Mouse (Mus musculus): ENCODE results near the gene Umodl1. TPM values are rescaled to one million over a fixed set of nuclear protein-coding genes. Genes with fewer than 3 reads are reported as not detected.

Umodl1 gene
- total and polyA plus RNA-seq, 3 experiments = 0.16 TPM; not detected in 2

DNA sequence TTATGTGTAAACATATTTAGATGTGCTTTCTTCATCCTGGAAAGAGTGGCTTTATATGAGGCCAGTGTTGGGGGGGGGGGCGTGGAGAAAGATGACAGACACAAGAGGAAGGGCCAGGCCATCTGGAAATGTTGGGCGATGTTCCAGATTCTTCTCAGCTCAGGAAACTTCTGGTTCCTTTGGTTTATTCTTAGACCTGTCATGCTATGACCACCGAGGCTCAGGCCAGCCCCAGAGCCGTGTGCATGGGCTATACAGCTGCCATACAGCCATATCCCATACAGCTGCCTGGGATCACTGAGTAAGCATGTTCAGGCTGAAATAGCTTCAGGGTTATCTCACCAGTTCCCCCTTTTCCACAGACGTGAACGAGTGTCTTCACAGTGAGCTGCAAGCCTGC lies 18.9 kb downstream of the Umodl1 start:
- Histone ChIP-seq H3K4me1 (ENCODE audit: insufficient read depth, low read depth, low read length) (no peaks in the 10 kb centered on the region), H3K4me3 (ENCODE audit: low read depth, low read length) (no peak overlapping the region), H3K27me3 (ENCODE audit: insufficient read depth, low read length) (no peaks in the 10 kb centered on the region), H3K9me3 (replicated peaks) (peaks cover 88% of the 10 kb centered on the region), H3K36me3 (replicated peaks) (no peaks in the 10 kb centered on the region)
- DNase-seq (ENCODE audit: low spot score) (no peak), ATAC-seq (ENCODE audit: extremely low read depth, insufficient number of reproducible peaks, low FRiP score, poor library complexity, severe bottlenecking) (no peak)
- TF ChIP-seq CTCF (IDR thresholded peaks at IDR 0.05; ENCODE audit: low read depth, low read length) (no peak), GATA1 (IDR thresholded peaks at IDR 0.05; ENCODE audit: borderline replicate concordance, low read length) (no peak), POLR2AphosphoS5 (IDR thresholded peaks at IDR 0.05; ENCODE audit: insufficient replicate concordance, low read depth, low read length) (no peak), TAL1 (conservative IDR thresholded peaks at IDR 0.05; ENCODE audit: low read depth, low read length) (no peak), GATA2 (IDR thresholded peaks at IDR 0.05; ENCODE audit: borderline replicate concordance, low read depth, low read length) (no peak)

- Histone ChIP-seq H3K9me3 (replicated peaks) (peaks cover 86% of the 10 kb centered on the region), H3K4me1 (ENCODE audit: insufficient read depth, low read depth, low read length) (no peaks in the 10 kb centered on the region), H3K27me3 (ENCODE audit: insufficient read depth, low read length) (no peaks in the 10 kb centered on the region), H3K4me3 (ENCODE audit: low read depth, low read length) (no peak overlapping the region), H3K36me3 (replicated peaks) (no peaks in the 10 kb centered on the region)
- no peak for DNase-seq (ENCODE audit: low spot score)
- no peak for ATAC-seq (ENCODE audit: extremely low read depth, insufficient number of reproducible peaks, low FRiP score, poor library complexity, severe bottlenecking)
- TF ChIP-seq GATA1 (IDR thresholded peaks at IDR 0.05; ENCODE audit: borderline replicate concordance, low read length) (no peak), POLR2AphosphoS5 (IDR thresholded peaks at IDR 0.05; ENCODE audit: insufficient replicate concordance, low read depth, low read length) (no peak), CTCF (IDR thresholded peaks at IDR 0.05; ENCODE audit: low read depth, low read length) (no peak), GATA2 (IDR thresholded peaks at IDR 0.05; ENCODE audit: borderline replicate concordance, low read depth, low read length) (no peak), TAL1 (conservative IDR thresholded peaks at IDR 0.05; ENCODE audit: low read depth, low read length) (no peak)
Measured at GRCm38 (mm10) chr17:30977290-30977689, 22.9 kb downstream of the Umodl1 start.

GRCm38 (mm10) chr17:30978556-30978955 lies 24.1 kb downstream of the Umodl1 start:
- no peak for DNase-seq (ENCODE audit: low spot score)
- Histone ChIP-seq H3K4me1 (ENCODE audit: insufficient read depth, low read depth, low read length) (no peaks in the 10 kb centered on the region), H3K36me3 (replicated peaks) (no peaks in the 10 kb centered on the region), H3K9me3 (replicated peaks) (peaks cover 86% of the 10 kb centered on the region), H3K27me3 (ENCODE audit: insufficient read depth, low read length) (no peaks in the 10 kb centered on the region), H3K4me3 (ENCODE audit: low read depth, low read length) (no peak overlapping the region)
- no peak for ATAC-seq (ENCODE audit: extremely low read depth, insufficient number of reproducible peaks, low FRiP score, poor library complexity, severe bottlenecking)
- TF ChIP-seq CTCF (IDR thresholded peaks at IDR 0.05; ENCODE audit: low read depth, low read length) (no peak), TAL1 (conservative IDR thresholded peaks at IDR 0.05; ENCODE audit: low read depth, low read length) (no peak), GATA1 (IDR thresholded peaks at IDR 0.05; ENCODE audit: borderline replicate concordance, low read length) (no peak), POLR2AphosphoS5 (IDR thresholded peaks at IDR 0.05; ENCODE audit: insufficient replicate concordance, low read depth, low read length) (no peak), GATA2 (IDR thresholded peaks at IDR 0.05; ENCODE audit: borderline replicate concordance, low read depth, low read length) (no peak)

DNA sequence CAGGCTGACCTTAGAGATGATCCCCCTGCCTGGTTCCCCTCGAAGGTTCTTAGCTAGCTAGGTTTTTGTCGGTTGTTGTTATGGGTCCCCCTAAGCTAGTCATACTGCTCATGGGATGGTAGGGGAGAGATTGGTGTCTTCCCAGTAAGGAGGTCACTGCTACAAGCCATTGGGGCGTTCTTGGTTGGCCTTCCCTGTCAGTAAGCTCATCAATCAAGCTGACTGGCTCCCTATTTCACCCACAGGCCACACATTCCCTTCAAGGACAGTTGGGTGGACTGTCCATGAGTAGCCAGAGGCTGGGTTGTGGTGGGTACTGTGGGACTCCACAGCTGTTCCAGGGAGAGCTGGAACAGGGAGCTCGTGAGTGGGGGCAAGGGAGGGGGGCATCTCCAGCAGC lies 29.1 kb downstream of the Umodl1 start:
- ATAC-seq (ENCODE audit: extremely low read depth, insufficient number of reproducible peaks, low FRiP score, poor library complexity, severe bottlenecking) = no peak
- no peaks in the 10 kb centered on the region for H3K4me1 ChIP-seq (ENCODE audit: insufficient read depth, low read depth, low read length)
- no peak overlapping the region for H3K4me3 ChIP-seq (ENCODE audit: low read depth, low read length)

GRCm38 (mm10) chr17:30990254-30990653 lies 35.8 kb downstream of the Umodl1 start:
- no peaks in the 10 kb centered on the region for H3K4me1 ChIP-seq (ENCODE audit: insufficient read depth, low read depth, low read length)
- peaks cover 83% of the 10 kb centered on the region for H3K9me3 ChIP-seq (replicated peaks)
- H3K4me3 ChIP-seq (ENCODE audit: low read depth, low read length) = no peak overlapping the region
- DNase-seq (ENCODE audit: low spot score) (no peak), ATAC-seq (ENCODE audit: extremely low read depth, insufficient number of reproducible peaks, low FRiP score, poor library complexity, severe bottlenecking) (no peak)
- H3K27me3 ChIP-seq (ENCODE audit: insufficient read depth, low read length) = no peaks in the 10 kb centered on the region
- H3K36me3 ChIP-seq (replicated peaks) = no peaks in the 10 kb centered on the region
- TF ChIP-seq CTCF (IDR thresholded peaks at IDR 0.05; ENCODE audit: low read depth, low read length) (no peak), GATA2 (IDR thresholded peaks at IDR 0.05; ENCODE audit: borderline replicate concordance, low read depth, low read length) (no peak), GATA1 (IDR thresholded peaks at IDR 0.05; ENCODE audit: borderline replicate concordance, low read length) (no peak), POLR2AphosphoS5 (IDR thresholded peaks at IDR 0.05; ENCODE audit: insufficient replicate concordance, low read depth, low read length) (no peak), TAL1 (conservative IDR thresholded peaks at IDR 0.05; ENCODE audit: low read depth, low read length) (no peak)

More for the DNA sequence above, 29.1 kb downstream of the Umodl1 start:
- Histone ChIP-seq H3K27me3 (ENCODE audit: insufficient read depth, low read length) (no peaks in the 10 kb centered on the region), H3K9me3 (replicated peaks) (peaks cover 91% of the 10 kb centered on the region), H3K36me3 (replicated peaks) (no peaks in the 10 kb centered on the region)
- no peak for DNase-seq (ENCODE audit: low spot score)
- no peak for TF ChIP-seq CTCF (IDR thresholded peaks at IDR 0.05; ENCODE audit: low read depth, low read length)
- TF ChIP-seq GATA1 (IDR thresholded peaks at IDR 0.05; ENCODE audit: borderline replicate concordance, low read length) = no peak
- no peak for TF ChIP-seq GATA2 (IDR thresholded peaks at IDR 0.05; ENCODE audit: borderline replicate concordance, low read depth, low read length)
- no peak for TF ChIP-seq POLR2AphosphoS5 (IDR thresholded peaks at IDR 0.05; ENCODE audit: insufficient replicate concordance, low read depth, low read length)
- TF ChIP-seq TAL1 (conservative IDR thresholded peaks at IDR 0.05; ENCODE audit: low read depth, low read length) = no peak

DNA sequence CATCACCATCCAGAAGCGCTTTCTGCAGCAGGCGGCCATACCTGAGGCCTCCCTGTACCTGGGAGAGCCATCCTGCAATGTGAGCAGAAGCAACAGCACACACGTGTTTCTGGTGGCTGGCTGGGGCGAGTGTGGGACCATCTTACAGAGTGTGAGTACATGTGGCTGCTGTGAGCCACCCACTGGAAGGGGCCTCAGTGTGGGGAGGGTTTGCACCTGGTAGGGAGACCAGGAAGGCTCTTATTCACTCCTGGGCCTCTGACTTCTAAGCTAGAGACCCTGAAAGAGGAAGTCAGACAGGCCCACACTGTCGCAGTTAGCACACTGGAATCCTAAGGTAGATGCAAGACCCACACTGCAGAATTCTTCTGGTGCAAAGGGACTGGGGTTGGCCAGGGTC lies 41.9 kb downstream of the Umodl1 start:
- DNase-seq (ENCODE audit: low spot score) (no peak), ATAC-seq (ENCODE audit: extremely low read depth, insufficient number of reproducible peaks, low FRiP score, poor library complexity, severe bottlenecking) (no peak)
- Histone ChIP-seq H3K27me3 (ENCODE audit: insufficient read depth, low read length) (no peaks in the 10 kb centered on the region), H3K4me1 (ENCODE audit: insufficient read depth, low read depth, low read length) (no peaks in the 10 kb centered on the region), H3K36me3 (replicated peaks) (no peaks in the 10 kb centered on the region), H3K9me3 (replicated peaks) (peaks cover 73% of the 10 kb centered on the region), H3K4me3 (ENCODE audit: low read depth, low read length) (no peak overlapping the region; the same call in 1 of the 2 replicates)
- TF ChIP-seq CTCF (IDR thresholded peaks at IDR 0.05; ENCODE audit: low read depth, low read length) (no peak), GATA2 (IDR thresholded peaks at IDR 0.05; ENCODE audit: borderline replicate concordance, low read depth, low read length) (no peak), POLR2AphosphoS5 (IDR thresholded peaks at IDR 0.05; ENCODE audit: insufficient replicate concordance, low read depth, low read length) (no peak), GATA1 (IDR thresholded peaks at IDR 0.05; ENCODE audit: borderline replicate concordance, low read length) (no peak), TAL1 (conservative IDR thresholded peaks at IDR 0.05; ENCODE audit: low read depth, low read length) (no peak)

Data from G1E (cell line).